Mouse (Mus musculus) E14TG2a.4 (cell line): ENCODE results near the gene Slc30a5.

Experiments
- CTCF ChIP-seq: conservative IDR thresholded peaks from 2 replicates; pipeline ENCODE4 v1.5.1; 2014; ENCODE audit warnings: low read length
- POU5F1 ChIP-seq: IDR thresholded peaks from 2 replicates; pipeline ENCODE4 v1.6.1; 2014; ENCODE audit warnings: low read length, borderline replicate concordance

GRCm38 (mm10) chr13:100879326-100879725, 46.1 kb upstream of the Slc30a5 start:
- no peak for TF ChIP-seq CTCF
- TF ChIP-seq POU5F1 = no peak
